Mouse (Mus musculus) layer of hippocampus, postnatal 10 days (tissue): ENCODE data around the gene Celsr1. TPM values are rescaled to one million over a fixed set of nuclear protein-coding genes. Genes with fewer than 3 reads are reported as not detected.
A peak's percentile ranks its signal among the peaks of the same experiment; 100 is the strongest.

Source experiments
- DNase-seq, 2 experiments: peaks; one replicate each; pipeline ENCODE4 v3.0.0; 2021; ENCODE audit warnings: low spot score in 2 of 2
- total RNA-seq, 2 experiments: library from RNA; stranded (reverse); gene quantifications; 2 replicates each; pipeline ENCODE4 v1.2.3; 2021

Gene Celsr1
- total RNA-seq, 2 experiments from 2014 or later, result 6.7 to 7.4 TPM

DNA sequence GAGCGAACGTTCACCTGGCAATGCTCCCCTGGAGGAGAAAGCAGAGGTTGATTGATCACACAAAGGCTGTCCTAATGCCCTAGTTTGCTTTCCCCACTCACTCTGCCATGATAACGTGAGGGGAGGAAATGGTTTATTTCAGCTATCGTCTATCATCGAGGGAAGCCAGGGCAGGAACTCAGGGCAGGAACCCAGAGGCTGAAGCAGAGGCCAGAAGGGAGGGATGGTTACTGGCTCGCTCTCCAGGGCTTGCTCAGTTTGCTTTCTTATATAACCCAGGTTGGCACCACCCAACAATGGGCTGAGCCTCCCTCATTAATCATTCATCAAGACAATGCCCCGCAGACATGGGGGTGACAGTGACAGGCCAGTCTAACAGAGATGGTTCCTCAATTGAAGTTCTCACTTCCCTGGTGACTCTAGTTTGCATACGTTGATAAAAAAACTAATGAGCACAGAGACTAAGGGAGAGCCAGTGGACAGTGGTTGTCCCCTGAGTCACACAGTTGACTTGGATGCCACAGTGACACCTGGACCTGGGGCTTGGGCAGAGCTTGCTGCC lies 70.2 kb downstream of the Celsr1 start:
- DNase-seq, result no peak

DNA sequence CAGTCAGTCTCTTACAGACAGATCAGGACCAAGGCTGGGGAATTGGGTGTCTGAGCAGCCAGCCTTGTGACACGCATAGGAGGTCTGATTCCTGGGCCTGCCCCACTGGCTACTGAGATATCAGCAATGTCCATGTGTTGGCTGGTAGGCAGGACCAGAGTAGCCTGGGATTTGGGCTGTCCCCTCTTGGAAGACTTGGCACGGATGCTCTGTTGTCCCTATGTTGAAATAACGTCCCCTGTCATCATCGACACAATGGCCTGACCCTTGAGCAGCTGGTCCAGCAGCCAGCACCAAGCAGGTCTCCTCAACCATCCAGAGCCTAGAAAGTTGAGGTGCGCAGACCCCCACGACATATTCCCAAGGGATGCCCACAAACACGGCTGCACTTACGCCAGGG lies 70.9 kb downstream of the Celsr1 start:
- DNase-seq, result no peak

DNA sequence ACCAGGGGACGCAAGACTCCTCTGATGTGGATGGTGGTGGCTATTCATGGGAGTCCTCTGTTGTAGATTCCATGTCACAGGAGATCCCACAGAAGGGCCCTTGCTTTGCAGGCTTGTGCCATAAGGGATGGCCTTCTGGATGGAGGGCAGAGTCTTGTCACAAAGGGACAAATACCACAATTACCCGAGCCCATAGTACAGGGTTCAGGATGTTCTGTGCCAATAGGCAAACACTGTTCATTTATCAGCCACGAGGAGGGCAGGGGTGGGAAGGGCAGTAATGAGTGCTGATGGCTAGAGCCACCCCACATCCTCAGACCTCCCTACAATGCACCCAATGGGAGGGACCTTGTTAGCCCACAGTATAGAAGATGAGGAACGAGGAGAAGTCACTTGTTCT lies 71.9 kb downstream of the Celsr1 start:
- no peak for DNase-seq

DNA sequence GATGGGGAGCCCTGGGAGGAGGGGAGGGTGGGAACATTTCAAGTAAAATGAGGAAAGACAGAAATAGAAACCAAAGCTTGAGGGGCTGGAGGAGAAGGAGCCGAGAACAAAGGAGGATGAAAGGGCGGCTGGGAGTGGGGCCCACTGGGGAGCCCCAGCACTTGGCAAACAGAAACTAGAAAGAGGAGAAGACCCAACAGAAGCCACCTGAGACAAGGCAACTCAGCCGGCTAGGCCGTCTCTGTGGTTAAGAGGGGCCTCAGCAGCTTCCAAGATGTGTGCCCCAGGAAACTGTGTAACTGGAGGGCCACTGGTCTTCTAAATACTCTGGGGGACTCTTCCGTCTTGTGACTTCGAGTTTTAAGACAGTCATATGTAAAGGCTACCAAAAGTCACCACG lies 72.4 kb downstream of the Celsr1 start:
- DNase-seq, result no peak

DNA sequence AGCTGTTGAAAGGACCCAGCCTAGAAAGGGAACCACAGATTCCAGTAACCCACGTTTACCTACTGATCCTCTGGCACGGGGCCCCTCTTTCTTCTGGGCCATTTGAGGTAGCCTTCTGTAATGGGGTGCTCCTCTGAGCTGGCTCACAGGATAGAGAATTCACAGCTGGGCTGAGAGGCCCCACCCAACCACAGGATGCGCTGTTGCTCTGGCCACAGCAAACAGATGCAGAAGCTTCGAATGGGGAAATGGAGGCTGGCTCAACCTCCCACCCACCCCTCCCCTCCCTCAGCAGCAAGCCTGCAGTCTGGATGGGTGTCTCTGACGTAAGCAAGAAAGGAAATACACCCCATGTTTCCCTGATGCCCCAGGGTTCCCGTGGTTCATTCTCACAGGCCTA lies 77.4 kb downstream of the Celsr1 start:
- no peak for DNase-seq

DNA sequence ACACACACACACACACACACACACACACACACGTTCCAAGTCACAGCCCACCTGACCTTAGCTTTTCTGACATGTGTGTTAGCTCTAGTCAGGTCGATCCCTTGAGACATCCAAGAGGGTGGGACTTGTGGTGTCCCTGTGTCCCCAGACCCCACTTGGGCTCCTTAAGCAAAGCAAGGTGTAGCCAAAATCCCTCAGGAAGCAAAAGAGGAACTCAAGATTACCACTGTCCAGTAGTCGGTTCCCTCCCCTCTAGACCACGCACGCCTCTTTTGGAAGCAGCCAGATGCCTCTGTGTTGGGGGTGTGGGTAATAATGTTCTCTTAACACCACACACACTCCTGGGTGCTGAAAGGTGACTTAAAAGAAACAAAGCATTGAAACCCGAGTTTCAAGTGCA lies 80.1 kb downstream of the Celsr1 start:
- DNase-seq, result no peak

DNA sequence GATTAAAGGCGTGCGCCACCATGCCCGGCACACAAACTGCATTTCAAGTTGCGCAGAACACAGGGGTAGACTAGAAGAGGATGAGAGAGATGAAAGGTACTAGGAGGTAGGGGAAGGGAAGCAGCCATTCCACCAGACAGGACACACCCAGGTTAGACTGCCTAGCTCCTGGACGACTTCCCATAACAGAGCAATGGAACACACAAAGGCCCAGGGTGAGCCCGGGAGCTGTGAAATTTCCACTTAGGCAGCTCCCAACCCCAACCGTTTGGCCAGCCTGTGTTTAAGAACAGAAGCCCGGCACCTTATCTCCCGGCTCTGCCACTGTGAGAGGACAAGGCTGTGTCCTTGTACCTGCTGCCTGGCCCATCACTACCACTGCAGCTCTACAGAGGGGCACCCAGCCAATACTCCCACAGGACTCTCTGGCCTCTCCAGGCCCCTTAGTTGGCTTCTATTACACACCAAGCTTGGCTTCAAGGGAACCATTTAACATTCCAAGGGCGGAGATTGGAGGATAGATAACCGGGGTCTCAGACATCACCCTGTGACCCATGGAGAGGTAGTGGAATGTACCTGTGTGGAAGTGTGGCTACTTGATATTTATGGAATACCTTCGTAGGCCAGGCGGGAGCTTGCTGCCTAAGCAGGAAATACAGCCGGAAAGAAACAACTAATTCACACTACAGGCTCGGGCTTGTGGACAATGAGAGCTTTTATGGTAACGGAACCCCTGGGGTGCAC lies 84.0 kb downstream of the Celsr1 start:
- DNase-seq, result no peak

DNA sequence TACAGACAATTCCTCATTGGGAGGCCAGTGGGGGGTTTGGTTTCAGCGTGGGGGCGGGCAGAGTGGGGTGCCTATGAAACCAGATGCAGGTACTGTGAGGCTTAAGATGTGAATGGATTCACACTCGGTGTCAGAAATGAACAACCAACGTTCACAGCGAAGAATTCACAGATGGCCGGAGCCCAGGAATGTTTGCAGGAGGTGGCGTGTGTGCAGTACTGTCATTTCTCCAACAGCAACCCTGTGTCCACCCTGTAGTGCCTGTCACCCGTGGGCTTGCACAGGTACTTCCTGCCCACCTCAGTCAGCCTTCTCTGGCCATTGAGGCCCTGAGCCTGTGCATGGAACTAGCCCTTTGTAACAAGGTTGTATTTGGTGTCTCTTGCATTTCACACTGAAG lies 85.6 kb downstream of the Celsr1 start:
- no peak for DNase-seq

DNA sequence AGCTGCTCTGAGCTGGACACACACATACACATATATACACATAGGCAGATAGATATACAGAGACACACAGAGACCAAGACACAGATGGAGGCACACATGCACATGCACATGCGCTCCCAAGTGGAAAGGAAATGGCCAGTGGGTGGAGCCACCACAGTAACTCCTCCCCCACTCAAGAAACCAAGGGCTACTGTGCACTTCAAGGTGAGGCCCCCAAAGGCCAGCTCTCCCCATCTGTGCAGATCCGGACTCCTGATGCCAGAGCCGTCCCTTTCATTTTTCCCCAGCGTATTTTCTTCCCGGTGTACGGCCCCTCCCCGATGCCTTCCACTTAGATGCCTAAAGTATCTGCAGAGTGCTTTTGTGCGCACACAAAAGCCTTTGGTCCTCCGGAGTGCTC lies 86.0 kb downstream of the Celsr1 start:
- peak in 1 of 2 experiments; percentile 23 for DNase-seq

DNA sequence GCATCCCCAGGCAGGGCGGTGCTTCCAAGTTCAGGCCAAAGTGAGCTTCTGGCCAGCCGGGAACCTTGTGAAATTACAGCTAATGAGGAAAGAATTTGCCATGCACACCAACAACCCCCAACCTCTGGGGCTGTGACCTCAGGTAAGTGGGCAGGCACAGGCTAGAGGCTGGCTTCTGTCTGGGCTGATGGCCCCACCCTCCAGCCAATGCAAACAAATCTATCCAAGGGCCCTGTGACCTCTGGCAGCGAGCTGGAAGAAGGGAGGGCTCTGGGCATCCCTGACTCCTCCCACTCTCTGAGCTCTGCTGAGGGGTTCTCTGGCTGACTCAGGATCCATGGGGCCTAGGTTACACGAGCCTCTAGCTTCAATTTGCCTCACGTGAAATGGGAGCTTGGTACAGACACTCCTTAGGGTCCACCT lies 97.9 kb downstream of the Celsr1 start:
- no peak for DNase-seq

DNA sequence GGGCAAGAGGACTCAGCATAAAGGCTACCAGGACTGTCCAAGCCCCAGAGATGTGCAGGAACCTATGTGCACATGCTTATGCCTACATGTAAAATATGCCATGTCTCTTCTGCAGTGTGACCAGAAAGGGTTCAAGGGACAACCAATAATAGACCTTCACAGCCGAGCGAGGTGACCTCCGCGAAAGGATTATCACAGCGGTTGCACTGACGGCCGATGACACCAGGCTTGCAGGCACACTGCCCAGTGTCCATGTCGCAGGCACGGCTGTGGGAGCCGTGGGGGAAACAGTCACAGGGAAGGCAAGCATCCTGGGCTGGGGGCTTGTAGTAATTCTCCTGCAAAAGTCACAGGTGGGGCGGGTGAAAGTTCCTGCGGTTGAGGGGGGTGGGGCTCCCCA lies 105.4 kb downstream of the Celsr1 start:
- no peak for DNase-seq

DNA sequence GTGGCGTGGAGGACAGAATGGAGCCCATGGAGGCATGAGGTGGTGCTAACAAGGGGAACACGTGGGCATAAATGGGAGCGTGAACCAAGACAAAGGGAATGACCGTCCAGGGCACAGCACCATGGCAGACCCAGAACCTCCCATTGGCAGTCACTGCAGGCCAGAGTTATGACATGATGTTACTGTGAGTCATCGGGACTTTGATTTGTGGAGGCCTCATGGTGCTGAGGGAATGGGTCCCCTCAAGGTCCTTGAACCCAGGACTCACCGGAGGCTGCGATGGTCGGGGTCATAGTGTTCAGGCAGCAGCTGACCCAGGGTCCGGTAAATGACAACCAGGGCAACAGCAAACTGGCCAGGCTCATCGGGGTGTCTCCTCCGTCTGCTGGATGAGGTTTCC lies 111.7 kb downstream of the Celsr1 start:
- DNase-seq, result no peak

DNA sequence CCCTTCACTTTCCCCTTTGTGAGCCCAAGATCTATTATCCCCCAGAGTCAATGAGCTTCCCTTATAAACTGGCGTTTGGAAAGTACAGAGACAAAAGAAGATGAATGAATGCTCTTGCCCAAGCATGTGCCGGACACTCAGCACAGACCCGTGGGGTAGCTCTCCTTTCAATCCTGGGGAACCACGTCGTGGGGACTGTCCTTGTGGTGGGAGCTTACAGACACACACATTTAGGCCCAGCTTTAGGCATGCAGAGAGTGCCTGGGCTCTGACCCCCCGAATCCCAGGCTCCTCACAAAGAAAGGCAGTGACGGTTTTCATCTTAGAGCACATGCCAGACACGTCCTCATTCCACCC lies 113.7 kb downstream of the Celsr1 start:
- no peak for DNase-seq

DNA sequence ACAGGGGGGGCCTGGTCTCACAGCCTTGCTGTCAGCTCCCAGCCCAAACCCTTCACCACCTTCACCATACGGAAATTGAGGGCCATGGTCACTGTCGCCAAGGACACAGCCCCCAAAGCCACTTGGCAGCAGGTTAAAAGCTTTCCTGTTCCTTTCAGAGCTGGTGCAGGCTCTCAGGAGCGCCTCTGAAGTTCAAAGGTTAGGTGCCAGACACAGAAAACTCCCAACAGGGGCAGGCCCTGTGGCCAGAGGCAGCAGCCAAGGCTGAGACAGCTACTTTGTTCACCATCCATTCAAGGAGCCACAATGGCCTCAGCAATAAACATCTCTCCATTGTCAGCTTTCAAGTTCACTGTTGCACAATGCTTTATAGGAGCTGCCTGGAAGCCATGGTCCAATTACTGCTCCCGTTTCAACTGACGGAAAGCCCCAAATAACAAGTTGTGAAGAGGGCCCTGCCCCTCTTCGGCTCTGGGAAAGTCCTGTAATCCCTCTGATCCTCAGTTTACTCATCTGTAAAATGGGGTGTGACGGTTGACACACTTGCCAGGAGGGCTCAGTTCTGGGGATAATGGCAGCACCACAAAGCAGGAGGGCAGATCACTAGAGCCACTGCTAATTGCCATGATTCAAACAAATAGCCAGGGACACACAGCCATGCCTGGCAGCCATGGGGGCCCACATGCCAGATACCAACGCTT lies 114.2 kb downstream of the Celsr1 start:
- no peak for DNase-seq

DNA sequence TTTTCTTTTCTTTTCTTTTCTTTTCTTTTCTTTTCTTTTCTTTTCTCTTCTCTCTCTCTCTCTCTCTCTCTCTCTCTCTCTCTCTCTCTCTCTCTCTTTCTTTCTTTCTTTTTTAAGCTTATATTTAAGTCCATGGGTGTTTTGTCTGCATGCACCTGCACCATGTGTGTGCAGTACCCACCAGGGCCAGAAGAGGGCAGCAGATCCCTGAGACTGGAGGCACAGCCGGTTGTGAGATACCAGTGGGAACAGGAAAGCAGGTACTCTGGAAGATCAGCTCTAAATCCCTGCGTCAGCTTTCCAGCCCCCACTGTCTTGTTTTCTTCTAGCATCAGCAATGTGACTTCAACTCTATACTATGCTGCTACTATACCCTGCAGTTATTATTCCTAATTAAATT lies 120.0 kb downstream of the Celsr1 start:
- DNase-seq, result peak; percentile 79 to 86

DNA sequence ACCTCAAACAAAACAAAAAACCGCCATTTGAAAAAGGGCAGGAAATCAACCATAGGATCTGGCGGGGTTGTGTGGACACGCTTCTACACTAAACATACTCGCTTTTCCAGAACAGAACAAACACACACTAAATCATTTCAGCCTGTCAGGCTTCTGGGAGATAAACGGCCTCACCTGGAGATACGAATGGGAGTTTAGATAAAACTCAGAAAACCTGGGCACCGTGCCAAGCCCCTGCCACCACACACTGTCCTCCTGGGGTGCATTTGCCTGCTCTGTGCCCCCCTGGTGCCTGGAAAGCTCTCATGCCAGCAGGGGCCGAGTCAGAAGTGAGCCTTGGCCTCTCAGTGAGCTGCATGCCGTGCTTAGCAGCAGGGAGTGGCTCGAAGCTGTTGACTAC lies 123.6 kb downstream of the Celsr1 start:
- DNase-seq, result no peak

DNA sequence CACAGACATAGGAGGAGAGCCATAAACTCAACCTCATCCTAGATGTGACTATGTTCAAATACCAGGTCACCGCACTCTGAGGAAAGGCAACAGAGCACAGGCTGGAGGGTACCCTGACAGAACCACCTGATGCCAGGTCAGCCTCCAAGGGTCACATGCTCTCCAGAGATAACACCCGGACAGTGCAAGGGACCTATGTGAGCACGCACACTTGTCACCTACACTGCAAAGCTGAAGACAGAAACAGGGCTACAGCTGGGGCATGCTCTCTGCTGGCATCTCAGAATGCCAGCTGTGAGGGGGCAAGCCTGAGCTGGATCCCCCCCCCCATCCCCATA lies 124.1 kb downstream of the Celsr1 start:
- DNase-seq, result no peak

DNA sequence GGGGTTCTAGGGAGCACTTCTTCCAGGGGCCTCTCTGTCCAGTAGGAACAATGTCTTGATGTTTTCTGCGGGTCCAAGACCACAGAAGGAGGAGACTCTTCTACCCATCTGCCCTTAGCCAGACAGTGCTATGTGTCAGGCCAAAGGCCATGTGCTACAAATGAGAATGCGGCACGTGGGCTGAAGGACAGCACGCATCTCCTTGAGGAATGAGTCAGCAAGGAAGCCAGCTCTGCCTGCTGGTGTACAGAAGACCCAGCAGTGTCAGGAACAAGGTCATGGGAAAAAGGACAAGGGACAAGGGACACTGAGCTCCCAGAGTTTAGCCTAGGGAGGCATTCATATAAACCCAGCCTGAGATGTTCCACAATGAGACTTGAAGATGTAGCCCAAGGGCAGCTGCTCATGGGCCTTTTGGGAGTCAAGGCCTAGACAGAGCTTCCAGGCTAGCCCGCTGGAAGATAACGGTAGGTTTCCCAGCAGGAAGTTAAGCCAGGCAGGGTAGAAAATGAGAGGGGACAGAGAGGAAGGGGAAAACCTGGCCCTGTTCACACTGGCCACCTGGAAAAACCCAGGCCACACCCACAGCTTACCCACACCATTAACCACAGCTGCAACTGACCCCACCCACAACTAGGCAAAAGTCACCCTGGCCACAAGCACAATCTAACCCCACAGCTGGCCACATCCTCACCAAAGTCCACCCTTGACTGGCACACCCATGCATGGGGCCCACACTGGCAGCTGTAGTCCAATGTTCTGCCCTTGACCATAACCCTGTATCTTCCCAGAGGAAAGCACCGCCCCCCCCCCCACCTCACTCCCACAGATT lies 124.7 kb downstream of the Celsr1 start:
- DNase-seq, result no peak

DNA sequence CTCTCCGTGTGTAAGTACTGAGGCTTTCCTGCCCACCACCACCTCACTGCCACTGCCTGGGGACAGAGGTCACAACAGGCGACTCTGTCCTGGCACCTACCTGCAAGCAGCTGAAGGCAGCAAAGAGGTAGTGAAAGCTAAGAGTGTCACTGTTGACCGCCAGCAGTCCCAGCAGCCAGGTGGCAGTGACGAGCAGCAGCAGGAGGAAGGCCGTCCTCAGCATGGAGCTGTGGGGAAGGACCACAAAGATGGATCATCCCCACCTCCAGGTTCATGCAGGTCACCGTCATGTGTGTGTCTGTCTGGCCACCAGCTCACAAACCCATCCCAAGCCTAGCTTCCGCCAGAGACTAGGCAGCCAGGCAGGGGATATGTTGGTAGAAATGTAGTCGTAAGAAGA lies 129.8 kb downstream of the Celsr1 start:
- peak in 1 of 2 experiments; percentile 37 for DNase-seq

DNA sequence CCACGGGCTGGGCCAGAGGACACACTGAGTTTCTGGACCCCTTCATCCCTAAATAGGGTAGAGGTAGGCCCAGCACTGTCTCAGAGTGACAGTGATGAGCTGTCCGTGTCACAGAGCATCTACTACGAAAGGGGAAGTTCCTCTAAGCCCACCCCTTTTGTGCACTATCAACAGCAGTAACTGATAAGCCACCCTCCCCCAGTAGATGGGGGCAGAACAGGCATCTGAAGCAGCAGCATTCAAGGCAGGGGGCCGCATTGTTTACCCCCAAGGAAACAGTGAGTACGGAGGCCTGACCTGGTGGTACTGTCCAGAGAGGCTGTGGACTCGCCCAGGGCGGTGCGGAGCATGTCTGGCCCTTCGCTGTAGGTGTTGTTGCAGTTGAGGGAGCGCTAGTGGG lies 131.1 kb downstream of the Celsr1 start:
- DNase-seq, result no peak

DNA sequence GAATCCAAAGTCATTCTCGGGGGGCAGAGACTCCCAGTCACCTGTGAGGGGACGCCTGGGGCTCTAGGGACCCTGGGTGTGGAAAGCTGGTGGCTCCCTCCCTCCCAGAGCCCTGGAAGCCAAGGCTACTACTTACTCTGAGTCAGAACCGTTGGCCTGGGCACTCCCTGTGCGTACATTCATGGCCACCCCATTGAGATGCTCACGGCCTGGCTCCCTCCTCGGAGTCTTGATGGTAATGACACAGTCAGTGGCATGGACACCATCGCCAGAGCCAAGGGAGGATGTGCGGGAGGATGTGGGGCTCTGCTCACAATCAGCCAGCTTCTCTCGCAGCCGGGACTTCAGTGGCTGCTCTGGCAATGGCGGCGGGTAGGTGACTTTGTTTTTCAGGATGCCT lies 132.8 kb downstream of the Celsr1 start:
- no peak for DNase-seq

DNA sequence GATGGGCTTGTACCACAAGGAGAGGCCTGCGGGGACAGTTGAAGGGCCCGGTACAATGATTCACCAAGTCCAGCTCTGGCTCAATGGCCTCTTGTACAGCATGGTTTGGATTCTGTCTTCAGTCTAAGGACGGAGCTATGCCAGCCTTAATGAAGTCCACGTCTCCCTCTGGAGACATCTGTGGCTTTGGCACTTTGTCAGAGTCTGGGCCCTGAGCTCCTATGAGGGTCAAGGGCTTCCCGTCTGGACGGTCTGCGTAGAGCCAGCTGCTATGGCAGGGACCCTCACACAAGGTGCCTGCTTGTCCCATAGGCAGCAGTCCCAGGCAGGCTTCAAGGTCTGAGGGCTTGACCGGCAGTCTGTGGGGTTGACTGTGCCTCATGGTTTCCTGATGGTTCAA lies 133.3 kb downstream of the Celsr1 start:
- no peak for DNase-seq
